Comparison of ENCODE assay signal across 22 mouse cellular contexts in the genomic region with DNA sequence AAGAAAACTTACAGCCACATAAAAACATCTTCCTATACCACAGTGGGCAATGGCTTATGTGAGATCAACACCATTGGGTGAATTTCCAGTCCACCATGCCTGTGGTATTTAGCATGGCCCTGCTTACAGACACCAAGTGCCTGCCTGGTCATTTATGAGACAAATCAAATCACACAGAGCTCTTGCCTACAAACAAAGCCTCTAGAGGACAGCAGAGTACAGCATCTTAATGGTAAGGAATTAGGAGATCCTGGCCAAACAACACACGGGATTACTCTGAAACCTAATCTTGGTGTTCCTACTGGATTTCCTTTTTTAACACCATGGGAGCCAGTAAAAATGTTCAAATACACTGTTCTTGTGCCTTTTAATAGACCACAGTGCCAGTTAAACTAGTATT. TPM values are rescaled to one million over a fixed set of nuclear protein-coding genes. Genes with fewer than 3 reads are reported as not detected.
DNase-seq lines count a peak whose midpoint lies in the region; ATAC-seq and TF ChIP-seq lines count a peak whose summit lies in the region.
"Had no signal": no experiment of that assay in that cellular context is flagged by ENCODE, and none has a peak within 500 bp of the region (broad histone marks: within the 10 kb centered on the region; RNA-seq: fewer than 3 reads in every experiment).

No protein-coding gene starts in this region.

- no peaks in the 10 kb centered on the region for H3K9me3 ChIP-seq in heart, embryonic 11.5 days (replicated peaks; ENCODE audit: control insufficient read depth, low read length)
- H3K9me3 ChIP-seq in midbrain, embryonic 11.5 days (ENCODE audit: control insufficient read depth, low read length), result no peaks in the 10 kb centered on the region
- H3K9me3 ChIP-seq in midbrain, embryonic 13.5 days, result no peaks in the 10 kb centered on the region
- H3K9me3 ChIP-seq: embryonic facial prominence, embryonic 15.5 days; forebrain, embryonic 15.5 days; heart, embryonic 12.5 days; hindbrain, embryonic 15.5 days had no signal

- peaks cover 3% of the 10 kb centered on the region; the same call in 1 of the 2 replicates for H3K4me1 ChIP-seq in heart, adult 2 months (ENCODE audit: control insufficient read depth, insufficient read depth, low read length)
- 0 out of 2 replicates have a peak, but pooled peaks cover 4% of the 10 kb centered on the region for H3K4me1 ChIP-seq in heart, embryonic 11.5 days (ENCODE audit: control insufficient read depth, insufficient read depth, low read length)
- H3K4me1 ChIP-seq in midbrain, embryonic 11.5 days (ENCODE audit: control insufficient read depth, insufficient read depth, low read length), result no peaks in the 10 kb centered on the region
- no peaks in the 10 kb centered on the region for H3K4me1 ChIP-seq in midbrain, embryonic 13.5 days (replicated peaks)
- H3K4me1 ChIP-seq: embryonic facial prominence, embryonic 15.5 days; forebrain, embryonic 15.5 days; hindbrain, embryonic 15.5 days had no signal

- no peak for TF ChIP-seq EP300 in heart, adult 2 months (IDR thresholded peaks at IDR 0.05; ENCODE audit: insufficient read depth, low read depth, low read length)

- H3K9ac ChIP-seq in heart, adult 2 months (ENCODE audit: low read depth, low read length), result no peak overlapping the region
- no peak overlapping the region for H3K9ac ChIP-seq in heart, embryonic 11.5 days (ENCODE audit: low read depth, low read length)
- no peak overlapping the region for H3K9ac ChIP-seq in midbrain, embryonic 11.5 days (ENCODE audit: low read length)
- no peak overlapping the region for H3K9ac ChIP-seq in midbrain, embryonic 13.5 days (replicated peaks)
- H3K9ac ChIP-seq: embryonic facial prominence, embryonic 15.5 days; forebrain, embryonic 15.5 days; heart, embryonic 12.5 days; hindbrain, embryonic 15.5 days had no signal

- no peak for ATAC-seq in heart, embryonic 11.5 days (replicated peaks; ENCODE audit: insufficient number of reproducible peaks, low FRiP score, low TSS enrichment)
- no peak for ATAC-seq in midbrain, embryonic 11.5 days (ENCODE audit: low FRiP score)
- no peak for ATAC-seq in midbrain, embryonic 13.5 days
- ATAC-seq: activated CD4-positive, CD25-positive, alpha-beta regulatory T cell, adult 4 months; forebrain, embryonic 15.5 days; Patski had no signal

- H3K36me3 ChIP-seq in heart, adult 2 months (ENCODE audit: control insufficient read depth, insufficient read depth, low read length), result no peaks in the 10 kb centered on the region
- peaks cover 29% of the 10 kb centered on the region for H3K36me3 ChIP-seq in heart, embryonic 11.5 days (ENCODE audit: control insufficient read depth, insufficient read depth, low read length)
- peaks cover 36% of the 10 kb centered on the region for H3K36me3 ChIP-seq in midbrain, embryonic 11.5 days (ENCODE audit: control insufficient read depth, insufficient read depth, low read length)
- H3K36me3 ChIP-seq in midbrain, embryonic 13.5 days, result peaks cover 70% of the 10 kb centered on the region

- no peak overlapping the region for H3K27ac ChIP-seq in heart, adult 2 months
- H3K27ac ChIP-seq in heart, embryonic 11.5 days (ENCODE audit: low read depth, low read length), result no peak overlapping the region
- peak overlapping the region; percentile 36; the same call in 1 of the 2 replicates for H3K27ac ChIP-seq in layer of hippocampus, adult 2 months
- no peak overlapping the region for H3K27ac ChIP-seq in midbrain, embryonic 11.5 days (ENCODE audit: low read depth, low read length)
- H3K27ac ChIP-seq in midbrain, embryonic 13.5 days, result no peak overlapping the region
- H3K27ac ChIP-seq: forebrain, embryonic 15.5 days; hindbrain, embryonic 15.5 days had no signal

- H3K4me3 ChIP-seq in heart, adult 2 months, result no peak overlapping the region
- no peak overlapping the region for H3K4me3 ChIP-seq in heart, embryonic 11.5 days (ENCODE audit: low read depth, low read length)
- no peak overlapping the region for H3K4me3 ChIP-seq in layer of hippocampus, adult 2 months
- H3K4me3 ChIP-seq in midbrain, embryonic 11.5 days (ENCODE audit: low read depth, low read length), result no peak overlapping the region
- no peak overlapping the region for H3K4me3 ChIP-seq in midbrain, embryonic 13.5 days (replicated peaks)
- H3K4me3 ChIP-seq: embryonic facial prominence, embryonic 15.5 days; erythroblast, embryonic 14.5 days; forebrain, embryonic 15.5 days; heart, embryonic 12.5 days; hindbrain, embryonic 15.5 days had no signal

- intact Hi-C loops in heart, adult 2 months (cut with DNase I), result loop anchor here (5.0 kb wide), 1 partner anchor 73 kb away; no protein-coding TSS in a partner anchor

- H3K79me2 ChIP-seq in heart, adult 2 months (replicated peaks; ENCODE audit: control insufficient read depth, insufficient read depth, low read length), result no peaks in the 10 kb centered on the region

- 26% methylated on average over 1 of the region's 1 CpGs for WGBS in heart, adult 2 months
- WGBS in heart, embryonic 11.5 days (ENCODE audit: insufficient replicate concordance), result 77% methylated on average over 1 of the region's 1 CpGs
- 83% methylated on average over 1 of the region's 1 CpGs for WGBS in midbrain, embryonic 11.5 days
- WGBS in midbrain, embryonic 13.5 days, result 79% methylated on average over 1 of the region's 1 CpGs

- H3K4me2 ChIP-seq in heart, embryonic 11.5 days, result no peak overlapping the region
- H3K4me2 ChIP-seq in midbrain, embryonic 11.5 days, result no peak overlapping the region
- no peak overlapping the region for H3K4me2 ChIP-seq in midbrain, embryonic 13.5 days (replicated peaks)
- H3K4me2 ChIP-seq: embryonic facial prominence, embryonic 15.5 days; forebrain, embryonic 15.5 days; heart, embryonic 12.5 days; hindbrain, embryonic 15.5 days had no signal

- no peak for DNase-seq in heart, adult 2 months
- DNase-seq in layer of hippocampus, adult 2 months (ENCODE audit: low spot score in 2 of 2), result no peak
- no peak for DNase-seq in layer of hippocampus, adult 9-11 months
- peak; percentile 82 for DNase-seq in midbrain, embryonic 11.5 days (ENCODE audit: low spot score, missing footprints)
- DNase-seq in adrenal gland, adult (ENCODE audit: inconsistent age in 2 of 2, low spot score in 1 of 2), result no peak
- DNase-seq: adrenal gland, adult 2 months; adrenal gland, postnatal 36 days; cerebellum, adult 11 months; cerebellum, adult 8-10 months; cerebellum, postnatal 14 days; embryo, embryonic 11 days; gastrocnemius, postnatal 10 days; heart, adult 18-20 months had no signal

- TF ChIP-seq POLR2A in heart, adult 2 months (IDR thresholded peaks at IDR 0.05; ENCODE audit: insufficient read depth, low read depth, low read length), result no peak

- peak; percentile 25 for TF ChIP-seq CTCF in heart, adult 2 months (IDR thresholded peaks at IDR 0.05)
- peak; percentile 56 for TF ChIP-seq CTCF in layer of hippocampus, adult 2 months (conservative IDR thresholded peaks at IDR 0.05)

- H3K27me3 ChIP-seq in heart, adult 2 months (ENCODE audit: control insufficient read depth, insufficient read depth, low read length), result no peaks in the 10 kb centered on the region
- H3K27me3 ChIP-seq in heart, embryonic 11.5 days (ENCODE audit: control insufficient read depth, insufficient read depth, low read length), result no peaks in the 10 kb centered on the region
- H3K27me3 ChIP-seq in midbrain, embryonic 11.5 days (ENCODE audit: control insufficient read depth, insufficient read depth, low read length), result no peaks in the 10 kb centered on the region
- H3K27me3 ChIP-seq in midbrain, embryonic 13.5 days, result no peaks in the 10 kb centered on the region
- H3K27me3 ChIP-seq: embryonic facial prominence, embryonic 15.5 days; forebrain, embryonic 15.5 days; heart, embryonic 12.5 days; hindbrain, embryonic 15.5 days; Patski had no signal

RNA-seq across cellular contexts. Expression of gene Ncbp1, which starts 23.1 kb away (rescaled TPM):
- 10 to 100 TPM; 19.1 to 21.0 TPM for total RNA-seq in heart, adult 2 months (2021)
- polyA plus RNA-seq in heart, adult 2 months (2012; rRNA removed), result 14.9 and 26.0 TPM in 2 replicates
- 59.1 and 67.4 TPM in 2 replicates for polyA plus RNA-seq in heart, embryonic 11.5 days (2014; fragmentation: Nextera tagmentation; extraction: Ambion mirVana)
- total RNA-seq in layer of hippocampus, adult 2 months (2021), result 10 to 100 TPM; 57.1 to 57.2 TPM
- polyA plus RNA-seq in midbrain, embryonic 11.5 days (2014; fragmentation: Nextera tagmentation; extraction: Ambion mirVana), result 143 and 161 TPM in 2 replicates
- 97.4 and 98.3 TPM in 2 replicates for polyA plus RNA-seq in midbrain, embryonic 13.5 days (2015; fragmentation: Nextera tagmentation; extraction: Ambion mirVana)

RNA-seq across cellular contexts. Expression of gene Tstd2, which starts 23.2 kb away (rescaled TPM):
- 10 to 100 TPM; 13.4 to 14.9 TPM for total RNA-seq in heart, adult 2 months (2021)
- 9.2 and 12.2 TPM in 2 replicates for polyA plus RNA-seq in heart, adult 2 months (2012; rRNA removed)
- 23.4 and 26.6 TPM in 2 replicates for polyA plus RNA-seq in heart, embryonic 11.5 days (2014; fragmentation: Nextera tagmentation; extraction: Ambion mirVana)
- 10 to 100 TPM; 15.6 to 18.8 TPM for total RNA-seq in layer of hippocampus, adult 2 months (2021)
- polyA plus RNA-seq in midbrain, embryonic 11.5 days (2014; fragmentation: Nextera tagmentation; extraction: Ambion mirVana), result 36.1 and 36.7 TPM in 2 replicates
- 44.1 and 47.4 TPM in 2 replicates for polyA plus RNA-seq in midbrain, embryonic 13.5 days (2015; fragmentation: Nextera tagmentation; extraction: Ambion mirVana)
